Mouse (Mus musculus) liver, postnatal 0 days (tissue): ENCODE data around the gene Gm13289. TPM values are rescaled to one million over a fixed set of nuclear protein-coding genes. Genes with fewer than 3 reads are reported as not detected.
A peak's percentile ranks its signal among the peaks of the same experiment; 100 is the strongest.
"Not testable (repeated sequence)": the region's sequence is repeated elsewhere in the genome, so short reads cannot be mapped to it uniquely, and the experiment has no call there.

Experiments used
- ATAC-seq: fragments of 200-750 bp; cut with Nextera tagmentation; 2 replicates; pipeline ENCODE4 v1.8.0; 2017; ENCODE audit warnings: mild to moderate bottlenecking, moderate library complexity
- DNase-seq: peaks from one replicate; pipeline ENCODE4 v3.0.0-alpha.2; 2016
- H3K27ac ChIP-seq: fragments of 300-500 bp; sonication (generic); 2 replicates; pipeline ENCODE4 v1.5.1; 2014; ENCODE audit warnings: antibody characterized with exemption, moderate library complexity, mild to moderate bottlenecking, low read depth
- H3K27me3 ChIP-seq: fragments of 300-500 bp; sonication (generic); 2 replicates; pipeline ENCODE4 v1.6.1; 2014; ENCODE audit warnings: low read length, control low read depth, mixed read lengths; ENCODE audit not compliant: insufficient read depth
- H3K36me3 ChIP-seq: fragments of 300-500 bp; sonication (generic); replicated peaks from 2 replicates; pipeline ENCODE4 v1.6.1; 2014; ENCODE audit warnings: mild to moderate bottlenecking, control low read depth, low read length, moderate library complexity, mixed read lengths; ENCODE audit not compliant: insufficient read depth
- H3K4me1 ChIP-seq: fragments of 300-500 bp; sonication (generic); 2 replicates; pipeline ENCODE4 v1.6.1; 2014; ENCODE audit warnings: antibody characterized with exemption, mild to moderate bottlenecking, control low read depth; ENCODE audit not compliant: insufficient read depth
- H3K4me2 ChIP-seq: fragments of 300-500 bp; sonication (generic); 2 replicates; pipeline ENCODE4 v1.6.1; 2014; ENCODE audit warnings: low read depth, mild to moderate bottlenecking, low read length, moderate library complexity, mixed read lengths
- H3K4me3 ChIP-seq: fragments of 300-500 bp; sonication (generic); 2 replicates; pipeline ENCODE4 v1.5.1; 2014; ENCODE audit warnings: low read depth, low read length
- H3K9ac ChIP-seq: fragments of 300-500 bp; sonication (generic); replicated peaks from 2 replicates; pipeline ENCODE4 v1.6.1; 2014; ENCODE audit warnings: mild to moderate bottlenecking, moderate library complexity
- H3K9me3 ChIP-seq: fragments of 300-500 bp; sonication (generic); 2 replicates; pipeline ENCODE4 v1.6.1; 2016; ENCODE audit warnings: mild to moderate bottlenecking, control low read depth, low read length, mixed read lengths
- CTCF ChIP-seq: sonication (generic); IDR thresholded peaks from 2 replicates; pipeline ENCODE4 v1.5.1; 2016; ENCODE audit warnings: antibody characterized with exemption, low read depth
- EP300 ChIP-seq: IDR thresholded peaks from 2 replicates; pipeline ENCODE4 v1.6.1; 2016; ENCODE audit warnings: antibody characterized with exemption, low read depth, mild to moderate bottlenecking
- WGBS: fragments of 180-500 bp; shearing (Covaris S2); extraction: QIAGEN DNeasy Blood & Tissue Kit; methylation state at CpG from one replicate; pipeline ENCODE4 v1.1.7; 2014; ENCODE audit not compliant: insufficient replicate concordance; 5-methylcytosine and 5-hydroxymethylcytosine counted together
- polyA plus RNA-seq: library from polyadenylated mRNA; unstranded; fragments of >200 nt; fragmentation: Nextera tagmentation; extraction: Ambion mirVana; gene quantifications from 2 replicates; pipeline ENCODE4 v1.2.1, GENCODE M21; 2015

The Gm13289 gene
- polyA plus RNA-seq, 1 experiment from 2014 or later, result not detected

DNA sequence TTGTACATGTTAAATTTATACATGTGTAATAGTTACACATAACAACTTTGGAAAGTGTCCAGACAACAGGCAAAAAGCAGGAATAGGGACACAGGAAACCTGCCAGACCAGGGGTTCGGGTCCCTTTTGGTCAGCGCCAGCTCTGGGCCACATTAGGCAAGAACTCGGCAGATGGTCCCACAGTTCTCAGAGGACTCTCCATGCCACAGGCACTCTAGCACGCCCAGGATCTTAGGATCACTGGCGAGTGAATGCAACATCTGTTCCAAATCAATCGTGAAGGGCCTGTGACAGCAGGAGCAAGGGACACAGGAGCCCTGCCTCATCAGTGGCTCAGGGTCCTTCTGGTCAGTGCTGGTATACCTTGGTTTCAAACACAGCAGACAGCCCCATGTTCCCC lies 26.8 kb upstream of the Gm13289 start:
- no peak overlapping the region for H3K4me2 ChIP-seq
- H3K36me3 ChIP-seq, result no peaks in the 10 kb centered on the region
- H3K9ac ChIP-seq, result no peak overlapping the region
- no peak for ATAC-seq
- TF ChIP-seq EP300 (no peak), CTCF (no peak)
- H3K4me3 ChIP-seq, result no peak overlapping the region
- H3K9me3 ChIP-seq, result no peaks in the 10 kb centered on the region
- H3K4me1 ChIP-seq, result no peaks in the 10 kb centered on the region
- DNase-seq, result no peak
- WGBS, result 77% methylated on average over 6 of the region's 6 CpGs
- H3K27me3 ChIP-seq, result no peaks in the 10 kb centered on the region
- no peak overlapping the region for H3K27ac ChIP-seq

DNA sequence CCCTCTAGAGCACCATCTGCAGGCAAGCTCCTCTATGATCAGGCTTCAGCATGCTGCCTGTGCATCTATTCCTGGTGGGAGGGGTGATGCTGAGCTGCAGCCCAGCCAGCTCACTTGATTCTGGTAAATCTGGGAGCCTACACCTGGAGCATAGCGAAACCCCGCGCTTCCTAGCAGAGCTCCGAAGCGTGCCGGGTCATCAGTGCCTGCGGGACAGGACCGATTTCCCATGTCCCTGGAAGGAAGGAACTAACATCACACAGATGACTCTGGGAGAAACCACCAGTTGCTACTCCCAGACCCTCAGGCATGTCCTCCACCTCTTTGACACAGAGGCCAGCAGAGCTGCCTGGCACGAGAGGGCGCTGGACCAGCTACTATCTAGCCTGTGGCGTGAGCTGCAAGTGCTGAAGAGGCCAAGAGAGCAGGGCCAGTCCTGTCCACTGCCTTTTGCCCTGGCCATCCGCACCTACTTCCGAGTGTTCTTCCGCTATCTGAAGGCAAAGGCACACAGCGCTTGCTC lies 21.8 kb upstream of the Gm13289 start, which contains the start of gene Gm13271:
Gene Gm13271 (plus strand): TSS at position 51 of the 523 bp plus-strand sequence.
- TF ChIP-seq CTCF, result peak; percentile 12; the same call in 1 of the 2 replicates
- not testable (repeated sequence) for H3K36me3 ChIP-seq, DNase-seq, ATAC-seq, H3K4me2 ChIP-seq, H3K9me3 ChIP-seq, H3K4me3 ChIP-seq, H3K27ac ChIP-seq, H3K9ac ChIP-seq, H3K27me3 ChIP-seq, H3K4me1 ChIP-seq
- WGBS, result 72% methylated on average over 15 of the region's 15 CpGs

DNA sequence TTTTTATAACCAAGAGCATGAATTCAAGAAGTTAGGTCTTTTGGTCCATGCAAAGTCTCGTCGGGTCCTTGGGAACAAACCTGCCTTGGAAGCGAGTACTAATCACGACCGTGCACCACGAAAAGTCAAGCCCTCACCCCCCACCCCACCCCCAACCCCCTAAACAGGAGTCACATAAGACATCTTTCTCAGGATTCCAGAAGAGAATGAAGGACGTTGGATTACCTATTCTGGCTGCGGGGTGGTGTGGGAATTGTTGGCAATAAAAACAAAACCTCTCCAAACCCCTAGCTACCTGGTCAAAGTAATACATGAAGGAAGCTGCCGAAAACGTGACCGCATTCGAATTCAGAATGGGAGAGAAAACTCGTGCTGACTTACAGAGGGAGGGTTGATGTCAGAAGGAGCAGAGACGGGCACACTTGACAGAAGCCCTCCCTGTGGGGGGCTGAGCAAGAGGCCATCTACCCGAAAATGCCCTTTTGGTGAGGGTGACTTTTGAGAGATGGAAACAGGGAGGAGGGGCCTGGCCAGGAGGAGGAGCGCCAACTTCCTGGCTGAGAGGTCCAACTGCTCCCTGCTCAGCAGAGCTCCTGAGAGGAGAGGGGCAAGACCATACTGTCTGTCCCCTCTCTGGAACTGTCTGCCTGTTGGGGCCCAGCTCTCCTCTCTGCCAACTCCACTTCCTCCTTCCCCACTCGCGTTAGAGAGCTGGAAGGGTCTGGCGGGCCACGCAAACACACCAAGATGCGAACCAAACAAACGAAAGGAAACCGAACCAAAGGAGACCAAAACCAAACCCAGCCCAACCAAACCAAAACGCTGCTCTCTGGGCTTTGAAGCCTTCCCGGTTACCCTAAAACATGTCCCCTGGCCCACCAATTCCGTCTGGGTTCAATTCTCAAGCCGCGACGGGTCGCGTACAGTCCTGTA lies 19.9 kb upstream of the Gm13289 start:
- H3K4me2 ChIP-seq, result peak overlapping the region; percentile 80
- H3K36me3 ChIP-seq, H3K9me3 ChIP-seq, ATAC-seq, H3K4me1 ChIP-seq, H3K27me3 ChIP-seq: not testable (repeated sequence)
- H3K27ac ChIP-seq, result peak overlapping the region; percentile 93
- peak overlapping the region; percentile 77 for H3K9ac ChIP-seq
- DNase-seq, result peak; percentile 31
- 8% methylated on average over 28 of the region's 31 CpGs for WGBS
- peak overlapping the region; percentile 68 for H3K4me3 ChIP-seq

DNA sequence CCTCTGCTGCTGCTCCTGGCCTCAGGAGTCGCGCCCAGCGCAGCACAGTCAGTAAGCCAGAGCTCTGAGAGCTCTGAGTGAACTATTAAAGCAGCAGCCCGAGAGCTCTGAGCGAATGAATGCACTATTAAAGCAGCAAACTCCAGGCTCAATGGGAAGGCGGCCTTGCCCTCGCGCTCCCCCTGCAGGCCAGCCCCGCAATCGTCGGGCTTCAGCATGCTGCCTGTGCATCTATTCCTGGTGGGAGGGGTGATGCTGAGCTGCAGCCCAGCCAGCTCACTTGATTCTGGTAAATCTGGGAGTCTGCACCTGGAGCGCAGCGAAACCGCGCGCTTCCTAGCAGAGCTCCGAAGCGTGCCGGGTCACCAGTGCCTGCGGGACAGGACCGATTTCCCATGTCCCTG lies 19.1 kb upstream of the Gm13289 start:
- not testable (repeated sequence) for H3K9me3 ChIP-seq, H3K36me3 ChIP-seq, H3K4me1 ChIP-seq, H3K27me3 ChIP-seq
- peak overlapping the region; percentile 68 for H3K4me3 ChIP-seq
- 0% methylated on average over 11 of the region's 21 CpGs for WGBS
- peak overlapping the region; percentile 93 for H3K27ac ChIP-seq
- H3K4me2 ChIP-seq, result peak overlapping the region; percentile 80
- H3K9ac ChIP-seq, result peak overlapping the region; percentile 77
- DNase-seq, result peak; percentile 78
- peak; percentile 100 for ATAC-seq
- TF ChIP-seq CTCF, result peak; percentile 72

DNA sequence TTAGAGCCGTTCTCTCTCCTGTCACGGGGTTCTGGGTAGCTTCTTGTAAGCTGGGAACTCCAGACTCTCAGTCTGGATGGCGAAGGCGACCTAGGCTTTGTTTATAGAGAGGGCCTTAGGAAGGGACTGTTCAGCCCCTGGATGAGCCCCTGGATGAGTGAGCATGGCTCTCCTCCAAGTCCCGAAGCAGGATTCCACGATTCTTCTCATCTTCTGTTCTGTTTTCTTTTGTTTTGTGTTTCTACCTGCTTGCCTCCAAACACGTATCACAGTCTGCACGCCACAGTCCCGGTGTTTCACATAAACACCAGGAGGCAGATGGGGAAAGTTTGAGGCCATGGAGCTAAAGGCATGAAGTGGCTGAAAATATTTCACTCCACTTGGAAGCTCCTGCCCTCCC lies 18.0 kb upstream of the Gm13289 start:
- not testable (repeated sequence) for H3K27me3 ChIP-seq, H3K4me1 ChIP-seq, H3K4me2 ChIP-seq, H3K27ac ChIP-seq, H3K9ac ChIP-seq, H3K4me3 ChIP-seq, ATAC-seq, DNase-seq, H3K9me3 ChIP-seq, H3K36me3 ChIP-seq
- 73% methylated on average over 8 of the region's 9 CpGs for WGBS

DNA sequence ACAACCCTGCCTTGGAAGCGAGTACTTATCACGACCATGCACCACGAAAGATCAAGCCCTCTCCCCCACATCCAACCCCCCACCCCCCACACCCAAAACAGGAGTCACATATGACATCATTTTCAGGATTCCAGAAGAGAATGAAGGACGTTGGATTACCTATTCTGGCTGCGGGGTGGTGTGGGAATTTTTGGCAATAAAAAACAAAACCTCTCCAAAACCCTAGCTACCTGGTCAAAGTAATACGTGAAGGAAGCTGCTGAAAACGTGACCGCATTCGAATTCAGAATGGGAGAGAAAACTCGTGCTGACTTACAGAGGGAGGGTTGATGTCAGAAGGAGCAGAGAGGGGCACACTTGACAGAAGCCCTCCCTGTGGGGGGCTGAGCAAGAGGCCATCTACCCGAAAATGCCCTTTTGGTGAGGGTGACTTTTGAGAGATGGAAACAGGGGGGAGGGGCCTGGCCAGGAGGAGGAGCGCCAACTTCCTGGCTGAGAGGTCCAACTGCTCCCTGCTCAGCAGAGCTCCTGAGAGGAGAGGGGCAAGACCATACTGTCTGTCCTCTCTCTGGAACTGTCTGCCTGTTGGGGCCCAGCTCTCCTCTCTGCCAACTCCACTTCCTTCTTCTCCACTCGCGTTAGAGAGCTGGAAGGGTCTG lies 17.0 kb upstream of the Gm13289 start, which contains the start of gene Gm13283:
Gene Gm13283 (plus strand): TSS at position 510 of the 659 bp plus-strand sequence.
- WGBS, result 22% methylated on average over 6 of the region's 14 CpGs
- not testable (repeated sequence) for H3K27me3 ChIP-seq, H3K9ac ChIP-seq, DNase-seq, H3K4me1 ChIP-seq, H3K9me3 ChIP-seq, ATAC-seq, H3K36me3 ChIP-seq
- Histone ChIP-seq H3K4me3 (peak within 1 kb of the TSS; percentile 39), H3K27ac (peak within 1 kb of the TSS; percentile 66), H3K4me2 (peak within 1 kb of the TSS; percentile 57)
